Mouse (Mus musculus) MEL (cell line): ENCODE data around the gene Ptgs1. TPM values are rescaled to one million over a fixed set of nuclear protein-coding genes. Genes with fewer than 3 reads are reported as not detected.
A peak's percentile ranks its signal among the peaks of the same experiment; 100 is the strongest.

Source experiments
- DNase-seq: peaks from one replicate; pipeline ENCODE4 v3.0.0; 2011; ENCODE audit warnings: low read depth, low spot score
- H3K27ac ChIP-seq: 2 replicates; pipeline ENCODE4 v1.5.1; 2012; ENCODE audit warnings: low read depth, mild to moderate bottlenecking, control low read depth, low read length, moderate library complexity; ENCODE audit not compliant: control insufficient read depth
- H3K27me3 ChIP-seq, 2 experiments: fragments of 150-350 bp in 1 of 2; sonication (generic) in 1 of 2; 2 replicates each; pipeline ENCODE4 v1.6.1; 2012; ENCODE audit warnings: low read length in 2 of 2, mild to moderate bottlenecking in 2 of 2, improper control_type of control experiment in 1 of 2, moderate library complexity in 1 of 2; ENCODE audit not compliant: insufficient read depth in 2 of 2, control insufficient read depth in 1 of 2
- H3K36me3 ChIP-seq, 2 experiments: 2 replicates each; pipeline ENCODE4 v1.6.1; 2012 to 2014; ENCODE audit warnings: low read length in 2 of 2, improper control_type of control experiment in 1 of 2, inconsistent platforms in 1 of 2, mild to moderate bottlenecking in 1 of 2; ENCODE audit not compliant: insufficient read depth in 2 of 2, control insufficient read depth in 1 of 2
- H3K4me1 ChIP-seq, 2 experiments: fragments of 150-350 bp in 1 of 2; sonication (generic) in 1 of 2; 2 replicates each; pipeline ENCODE4 v1.6.1; 2012; ENCODE audit warnings: low read length in 2 of 2, improper control_type of control experiment in 1 of 2, mild to moderate bottlenecking in 1 of 2; ENCODE audit not compliant: insufficient read depth in 2 of 2, control insufficient read depth in 1 of 2
- H3K4me3 ChIP-seq, 2 experiments: fragments of 150-350 bp in 1 of 2; sonication (generic) in 1 of 2; 2 replicates each; pipeline ENCODE4 v1.5.1; 2012; ENCODE audit warnings: low read depth in 2 of 2, low read length in 2 of 2, mild to moderate bottlenecking in 2 of 2, moderate library complexity in 2 of 2, control low read depth in 1 of 2, improper control_type of control experiment in 1 of 2; ENCODE audit not compliant: control insufficient read depth in 1 of 2, insufficient read depth in 1 of 2
- H3K79me2 ChIP-seq: 2 replicates; pipeline ENCODE4 v1.6.1; 2012; ENCODE audit warnings: mild to moderate bottlenecking, low read length, moderate library complexity; ENCODE audit not compliant: control insufficient read depth, poor library complexity, insufficient read depth
- H3K9ac ChIP-seq: 2 replicates; pipeline ENCODE4 v1.6.1; 2012; ENCODE audit warnings: low read depth, mild to moderate bottlenecking, control low read depth, low read length, moderate library complexity; ENCODE audit not compliant: control insufficient read depth, poor library complexity, severe bottlenecking
- H3K9me3 ChIP-seq: fragments of 150-350 bp; sonication (generic); replicated peaks from 2 replicates; pipeline ENCODE4 v1.6.1; 2012; ENCODE audit warnings: mild to moderate bottlenecking, low read length, improper control_type of control experiment, moderate library complexity; ENCODE audit not compliant: insufficient read depth
- BHLHE40 ChIP-seq: IDR thresholded peaks from 2 replicates; pipeline ENCODE4 v1.6.1; 2012; ENCODE audit warnings: low read depth, mild to moderate bottlenecking, inconsistent platforms, low read length, improper control_type of control experiment, borderline replicate concordance
- CHD1 ChIP-seq: IDR thresholded peaks from 2 replicates; pipeline ENCODE4 v1.6.1; 2012; ENCODE audit warnings: low read depth, mild to moderate bottlenecking, inconsistent platforms, low read length, improper control_type of control experiment
- CHD2 ChIP-seq: IDR thresholded peaks from 2 replicates; pipeline ENCODE4 v1.6.1; 2011; ENCODE audit warnings: low read length, improper control_type of control experiment
- E2F4 ChIP-seq: IDR thresholded peaks from 2 replicates; pipeline ENCODE4 v1.6.1; 2011; ENCODE audit warnings: low read depth, low read length, improper control_type of control experiment, borderline replicate concordance
- ELF1 ChIP-seq: IDR thresholded peaks from 2 replicates; pipeline ENCODE4 v1.6.1; 2014; ENCODE audit warnings: low read depth, mild to moderate bottlenecking, inconsistent platforms, low read length, improper control_type of control experiment, moderate library complexity
- EP300 ChIP-seq, 2 experiments: IDR thresholded peaks; 2 replicates each; pipeline ENCODE4 v1.6.1; 2011; ENCODE audit warnings: improper control_type of control experiment in 2 of 2, low read length in 2 of 2, low read depth in 1 of 2, mild to moderate bottlenecking in 1 of 2
- GABPA ChIP-seq: IDR thresholded peaks from 2 replicates; pipeline ENCODE4 v1.6.1; 2012; ENCODE audit warnings: low read depth, mild to moderate bottlenecking, inconsistent platforms, low read length, improper control_type of control experiment, moderate library complexity
- HCFC1 ChIP-seq: IDR thresholded peaks from 2 replicates; pipeline ENCODE4 v1.6.1; 2012; ENCODE audit warnings: low read depth, mild to moderate bottlenecking, inconsistent platforms, low read length, improper control_type of control experiment, moderate library complexity
- JUND ChIP-seq: IDR thresholded peaks from 2 replicates; pipeline ENCODE4 v1.6.1; 2011; ENCODE audit warnings: low read depth, mild to moderate bottlenecking, improper control_type of control experiment, low read length
- MAX ChIP-seq: IDR thresholded peaks from 2 replicates; pipeline ENCODE4 v1.6.1; 2011; ENCODE audit warnings: low read length, improper control_type of control experiment
- MEF2A ChIP-seq: IDR thresholded peaks from 2 replicates; pipeline ENCODE4 v1.6.1; 2014; ENCODE audit warnings: low read depth, mild to moderate bottlenecking, inconsistent platforms, low read length, improper control_type of control experiment; ENCODE audit not compliant: poor library complexity, insufficient replicate concordance, severe bottlenecking; ENCODE audit errors: extremely low read depth
- POLR2A ChIP-seq, 2 experiments: IDR thresholded peaks; 2 replicates each; pipeline ENCODE4 v1.6.1; 2011 to 2012; ENCODE audit warnings: low read length in 2 of 2, mild to moderate bottlenecking in 2 of 2, control low read depth in 1 of 2, improper control_type of control experiment in 1 of 2, low read depth in 1 of 2, moderate library complexity in 1 of 2; ENCODE audit not compliant: control insufficient read depth in 1 of 2, insufficient read depth in 1 of 2, poor library complexity in 1 of 2
- POLR2AphosphoS2 ChIP-seq: IDR thresholded peaks from 2 replicates; pipeline ENCODE4 v1.6.1; 2011; ENCODE audit warnings: low read length, improper control_type of control experiment
- POLR2AphosphoS5 ChIP-seq: IDR thresholded peaks from 2 replicates; pipeline ENCODE4 v1.6.1; 2012; ENCODE audit warnings: low read depth, borderline replicate concordance, mild to moderate bottlenecking, inconsistent platforms, low read length, moderate library complexity, mixed read lengths
- RAD21 ChIP-seq: IDR thresholded peaks from 2 replicates; pipeline ENCODE4 v1.6.1; 2011; ENCODE audit warnings: mild to moderate bottlenecking, low read depth, low read length, improper control_type of control experiment
- SMC3 ChIP-seq: IDR thresholded peaks from 2 replicates; pipeline ENCODE4 v1.6.1; 2011; ENCODE audit warnings: low read depth, low read length, improper control_type of control experiment
- TBP ChIP-seq: IDR thresholded peaks from 2 replicates; pipeline ENCODE4 v1.8.0; 2011; ENCODE audit warnings: low read depth, low read length, improper control_type of control experiment
- UBTF ChIP-seq: IDR thresholded peaks from 2 replicates; pipeline ENCODE4 v1.6.1; 2012; ENCODE audit warnings: low read depth, mild to moderate bottlenecking, inconsistent platforms, low read length, improper control_type of control experiment, moderate library complexity, borderline replicate concordance; ENCODE audit not compliant: insufficient read depth
- ZC3H11A ChIP-seq: IDR thresholded peaks from 2 replicates; pipeline ENCODE4 v1.6.1; 2012; ENCODE audit warnings: low read depth, mild to moderate bottlenecking, inconsistent platforms, low read length, improper control_type of control experiment
- ZKSCAN1 ChIP-seq: IDR thresholded peaks from 2 replicates; pipeline ENCODE4 v1.6.1; 2012; ENCODE audit warnings: low read depth, mild to moderate bottlenecking, inconsistent platforms, low read length, improper control_type of control experiment, moderate library complexity
- ZNF384 ChIP-seq: IDR thresholded peaks from 2 replicates; pipeline ENCODE4 v1.6.1; 2012; ENCODE audit warnings: low read depth, mild to moderate bottlenecking, inconsistent platforms, low read length, improper control_type of control experiment
- polyA plus RNA-seq, 2 experiments: library from polyadenylated mRNA; stranded (reverse) in 1 of 2; unstranded in 1 of 2; fragments of >175 nt in 1 of 2; fragments of >200 nt in 1 of 2; gene quantifications; 2 replicates each; pipeline versions ENCODE4 v1.2.1 to v1.2.4; 2012; ENCODE audit warnings: low replicate concordance in 2 of 2, low read depth in 1 of 2; ENCODE audit not compliant: insufficient read length in 2 of 2, insufficient read depth in 1 of 2, missing spikeins in 1 of 2
- total RNA-seq: library from RNA; depleted of rRNA; stranded (reverse); fragments of 300-350 nt; gene quantifications from 2 replicates; pipeline ENCODE4 v1.2.3, GENCODE M21; 2012

The Ptgs1 gene
- total and polyA plus RNA-seq, 3 experiments: 3.9 to 20.0 TPM; not detected in 1

DNA sequence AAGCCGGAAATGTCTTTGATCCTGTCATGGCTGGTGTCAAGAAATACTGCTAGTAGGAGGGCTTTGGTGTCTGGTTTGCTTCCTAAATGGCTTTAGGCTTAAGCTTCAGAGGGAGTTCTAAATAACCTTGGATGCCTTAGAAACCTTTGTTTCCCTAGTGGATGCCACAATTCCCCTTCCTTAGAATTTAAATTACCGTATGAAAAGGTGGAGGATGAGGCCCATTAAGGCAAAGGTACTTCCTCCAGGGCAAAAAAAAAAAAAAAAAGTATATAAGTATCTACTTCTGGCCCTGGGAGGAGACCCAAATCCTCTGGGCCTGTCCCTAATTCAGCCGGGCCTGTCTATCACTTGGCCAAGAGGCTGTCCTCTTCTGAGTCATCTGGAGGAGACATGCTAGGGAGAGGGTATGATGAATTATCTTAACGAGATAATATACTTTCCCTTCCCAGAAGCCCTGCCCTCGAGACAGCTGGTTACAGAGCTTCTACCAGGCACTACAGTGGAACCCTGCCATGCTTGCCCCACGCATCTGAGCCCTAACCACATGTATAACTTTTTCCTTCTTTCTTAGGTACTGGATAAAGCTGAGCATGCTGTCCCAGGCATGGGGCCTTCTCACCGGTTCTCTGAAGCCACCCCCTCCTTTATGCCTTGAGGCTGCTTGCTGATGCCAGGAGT, 7.9 kb upstream of the Ptgs1 start:
- Histone ChIP-seq H3K36me3 (no peaks in the 10 kb centered on the region; a peak in 1 of 4 replicates), H3K9me3 (no peaks in the 10 kb centered on the region), H3K9ac (no peak overlapping the region), H3K4me3 (no peak overlapping the region), H3K27me3 (no peaks in the 10 kb centered on the region), H3K27ac (no peak overlapping the region), H3K79me2 (no peaks in the 10 kb centered on the region), H3K4me1 (peaks cover 0 to 13% of the 10 kb centered on the region in 2 experiments; a peak in 2 of 4 replicates)
- TF ChIP-seq MAX (no peak), TBP (no peak), BHLHE40 (no peak), HCFC1 (no peak), ZKSCAN1 (no peak), ZNF384 (peak; percentile 59), MEF2A (no peak)
- no peak for DNase-seq

DNA sequence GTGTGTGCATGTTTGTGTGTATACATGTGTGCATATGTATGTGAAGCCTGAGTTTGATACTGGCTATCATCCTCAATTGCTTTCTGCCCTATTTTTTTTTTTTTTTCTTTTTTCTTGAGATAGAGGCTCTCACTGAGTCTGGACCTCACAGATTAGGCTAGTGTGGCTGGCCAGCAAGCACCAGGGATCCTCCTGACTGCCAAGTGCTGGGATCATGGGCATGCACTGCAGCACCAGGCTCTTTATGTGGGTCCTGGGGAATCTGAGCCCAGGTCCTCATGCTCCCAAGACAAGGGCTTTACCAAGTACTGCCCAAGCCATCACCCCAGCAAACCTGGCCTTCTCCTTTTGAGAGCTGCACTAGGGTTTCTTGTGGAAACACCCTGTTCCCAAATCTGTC, 6.8 kb upstream of the Ptgs1 start:
- no peaks in the 10 kb centered on the region for H3K79me2 ChIP-seq
- no peaks in the 10 kb centered on the region for H3K36me3 ChIP-seq
- H3K27me3 ChIP-seq: no peaks in the 10 kb centered on the region; a peak in 1 of 4 replicates
- DNase-seq: no peak
- no peaks in the 10 kb centered on the region for H3K9me3 ChIP-seq
- no peak overlapping the region for H3K4me3 ChIP-seq
- H3K4me1 ChIP-seq: peaks cover 0 to 9% of the 10 kb centered on the region in 2 experiments; a peak in 2 of 4 replicates
- TF ChIP-seq POLR2A (IDR thresholded peaks at IDR 0.05; ENCODE audit: control insufficient read depth in 1 of 2, insufficient read depth in 1 of 2, low read depth in 1 of 2, low read length in 2 of 2, poor library complexity in 1 of 2): no peak
- no peak for TF ChIP-seq MEF2A
- no peak for TF ChIP-seq TBP
- TF ChIP-seq ZC3H11A: no peak
- no peak for TF ChIP-seq CHD2
- no peak for TF ChIP-seq UBTF
- TF ChIP-seq CHD1: no peak
- TF ChIP-seq E2F4: no peak
- no peak for TF ChIP-seq SMC3
- no peak for TF ChIP-seq MAX
- H3K9ac ChIP-seq: no peak overlapping the region
- no peak overlapping the region for H3K27ac ChIP-seq

DNA sequence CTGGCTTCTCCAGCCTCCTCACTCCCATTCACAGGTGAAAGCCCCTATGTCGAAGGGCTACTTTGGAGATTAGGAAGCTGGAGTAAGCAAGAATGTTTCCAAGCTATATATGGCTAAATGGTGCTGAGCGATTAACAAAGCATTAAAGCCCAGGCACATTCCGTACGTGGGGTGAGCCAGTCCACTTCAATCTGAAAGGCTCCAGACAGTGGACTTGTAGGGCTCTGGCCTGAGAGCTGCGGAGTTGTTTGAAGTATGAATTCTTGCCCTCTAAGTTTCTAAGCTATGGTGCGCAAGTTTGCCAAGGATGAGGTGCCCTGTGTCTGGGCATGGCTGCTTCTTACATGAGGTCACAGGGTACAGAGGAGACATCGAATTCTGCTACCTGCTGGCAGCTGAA, 6.1 kb upstream of the Ptgs1 start:
- DNase-seq: no peak
- H3K36me3 ChIP-seq: no peaks in the 10 kb centered on the region
- TF ChIP-seq BHLHE40 (no peak), POLR2AphosphoS5 (no peak), GABPA (no peak), ELF1 (no peak), E2F4 (no peak), POLR2A (IDR thresholded peaks at IDR 0.05; ENCODE audit: control insufficient read depth in 1 of 2, insufficient read depth in 1 of 2, low read depth in 1 of 2, low read length in 2 of 2, poor library complexity in 1 of 2) (no peak), RAD21 (no peak), POLR2AphosphoS2 (no peak), EP300 (IDR thresholded peaks at IDR 0.05; ENCODE audit: low read depth in 1 of 2, low read length in 2 of 2) (no peak), MEF2A (no peak), UBTF (no peak), JUND (no peak), SMC3 (no peak), CHD1 (no peak)

More for the DNA sequence above, 6.1 kb upstream of the Ptgs1 start:
- Histone ChIP-seq H3K4me1 (peaks cover 0 to 9% of the 10 kb centered on the region in 2 experiments; a peak in 2 of 4 replicates), H3K9ac (no peak overlapping the region), H3K79me2 (no peaks in the 10 kb centered on the region), H3K4me3 (no peak overlapping the region), H3K27ac (no peak overlapping the region), H3K9me3 (no peaks in the 10 kb centered on the region), H3K27me3 (no peaks in the 10 kb centered on the region; a peak in 2 of 4 replicates)
